Mouse (Mus musculus): Measurements from ENCODE around the gene Sertad4. TPM values are rescaled to one million over a fixed set of nuclear protein-coding genes. Genes with fewer than 3 reads are reported as not detected.

Sertad4 gene
- polyA plus RNA-seq, 1 experiment from 2014 or later, result 24.5 TPM

DNA sequence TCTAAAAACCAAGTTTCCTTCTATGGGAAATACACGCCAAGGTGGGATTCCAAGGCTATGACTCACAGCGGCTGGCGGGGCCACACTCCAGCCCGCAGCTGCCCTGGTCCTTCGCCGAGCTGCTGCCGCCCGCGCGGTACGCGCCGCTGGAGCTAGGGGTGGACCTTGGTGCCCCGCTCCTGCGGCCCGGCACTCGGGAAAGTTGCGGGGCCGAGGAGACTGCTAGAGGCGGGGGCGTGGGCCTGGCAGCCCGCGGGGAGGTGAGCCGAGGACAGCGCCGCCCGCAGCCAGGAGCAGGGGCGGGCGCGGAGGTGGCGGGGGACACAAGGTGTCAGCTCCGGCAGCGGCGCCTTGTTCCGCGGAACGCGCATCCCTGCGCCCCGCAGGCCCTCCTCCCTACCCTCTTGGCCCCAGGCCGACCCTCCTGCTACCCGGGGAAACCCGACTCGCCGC lies 711 bp downstream of the Sertad4 start:
- no peaks in the 10 kb centered on the region for H3K36me3 ChIP-seq (ENCODE audit: control insufficient read depth, insufficient read depth, low read length)
- ATAC-seq (ENCODE audit: low read depth), result peak; percentile 57
- no peaks in the 10 kb centered on the region for H3K9me3 ChIP-seq (ENCODE audit: control insufficient read depth, low read length)
- H3K27ac ChIP-seq (ENCODE audit: low read depth, low read length), result peak overlapping the region; percentile 98
- peak overlapping the region; percentile 89 for H3K4me3 ChIP-seq (ENCODE audit: low read depth, low read length)
- peaks cover 37% of the 10 kb centered on the region for H3K4me1 ChIP-seq (ENCODE audit: control insufficient read depth, insufficient read depth, low read length)
- peak overlapping the region; percentile 80 for H3K4me2 ChIP-seq (ENCODE audit: low read depth, low read length)
- under 1% methylated on average over 25 of the region's 45 CpGs for WGBS
- peak overlapping the region; percentile 95 for H3K9ac ChIP-seq (replicated peaks; ENCODE audit: low read depth, low read length)
- peaks cover 5% of the 10 kb centered on the region; the same call in 1 of the 2 replicates for H3K27me3 ChIP-seq (ENCODE audit: control insufficient read depth, insufficient read depth, low read length)

DNA sequence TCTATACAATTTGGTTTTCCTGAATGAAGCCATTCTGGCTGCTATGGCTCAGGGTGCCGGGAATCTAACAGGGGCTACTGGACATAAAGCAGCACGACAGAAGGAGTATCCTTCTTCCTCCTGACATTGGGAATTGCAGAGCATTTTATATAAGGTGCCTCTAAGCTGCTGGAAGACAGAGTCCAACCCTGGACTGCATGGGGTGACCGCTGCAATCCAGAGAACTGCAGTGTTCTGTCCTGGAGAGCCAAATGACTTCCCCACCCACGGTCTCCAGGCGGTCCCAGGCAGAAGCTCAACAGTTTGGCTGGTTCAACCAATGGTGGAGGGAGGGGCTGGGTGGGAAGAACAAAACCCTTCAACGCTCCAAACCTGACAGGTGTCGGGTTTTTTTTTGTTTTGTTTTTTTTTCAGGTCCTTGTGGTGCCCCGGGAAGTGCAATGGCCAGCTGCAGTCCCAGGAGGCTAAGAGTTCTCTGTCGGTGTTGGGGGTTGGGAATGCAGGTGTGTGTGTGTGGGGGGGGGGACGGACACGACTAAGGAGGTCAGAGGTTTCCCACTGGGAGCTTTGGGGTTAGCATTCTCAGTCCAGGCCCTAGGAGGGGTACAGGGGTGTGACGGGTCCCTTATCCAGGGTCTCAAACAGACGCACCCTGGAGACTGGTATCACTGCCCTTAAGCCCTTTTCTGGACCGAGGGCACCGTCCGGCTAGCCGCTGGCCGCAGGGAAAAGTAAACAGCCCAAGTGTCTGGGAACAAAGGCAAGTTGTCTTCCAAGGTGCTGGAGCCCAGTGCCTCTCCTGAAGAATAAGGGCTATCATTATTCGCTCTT lies 1.4 kb downstream of the Sertad4 start:
- 1% methylated on average over 19 of the region's 19 CpGs for WGBS
- peak overlapping the region; percentile 98 for H3K27ac ChIP-seq (ENCODE audit: low read depth, low read length)
- no peaks in the 10 kb centered on the region for H3K9me3 ChIP-seq (ENCODE audit: control insufficient read depth, low read length)
- H3K27me3 ChIP-seq (ENCODE audit: control insufficient read depth, insufficient read depth, low read length), result peaks cover 5% of the 10 kb centered on the region; the same call in 1 of the 2 replicates
- peaks cover 37% of the 10 kb centered on the region for H3K4me1 ChIP-seq (ENCODE audit: control insufficient read depth, insufficient read depth, low read length)
- peak overlapping the region; percentile 89 for H3K4me3 ChIP-seq (ENCODE audit: low read depth, low read length)
- ATAC-seq (ENCODE audit: low read depth), result no peak
- peak overlapping the region; percentile 80 for H3K4me2 ChIP-seq (ENCODE audit: low read depth, low read length)
- peak overlapping the region; percentile 95 for H3K9ac ChIP-seq (replicated peaks; ENCODE audit: low read depth, low read length)
- H3K36me3 ChIP-seq (ENCODE audit: control insufficient read depth, insufficient read depth, low read length), result peaks cover 6% of the 10 kb centered on the region; the same call in 1 of the 2 replicates

DNA sequence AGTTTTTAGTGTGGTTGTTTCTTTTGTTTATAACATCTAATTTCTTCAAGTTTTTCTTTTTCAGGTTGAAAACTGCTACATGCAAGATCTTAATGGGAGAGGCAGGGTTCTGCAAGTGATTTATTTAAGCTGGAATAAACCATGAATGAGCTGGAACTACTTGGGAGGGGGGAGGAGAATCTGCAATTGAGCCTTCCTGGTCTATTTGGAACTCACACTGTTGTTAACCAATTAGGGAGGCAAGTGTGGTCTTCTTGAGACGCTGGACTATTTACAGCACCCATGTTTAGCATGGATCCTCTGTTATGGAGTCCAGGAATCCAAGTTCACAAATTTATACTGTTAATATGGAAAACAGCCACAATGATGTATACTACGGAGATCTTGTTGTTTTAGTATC lies 2.1 kb downstream of the Sertad4 start:
- H3K4me3 ChIP-seq (ENCODE audit: low read depth, low read length), result peak overlapping the region; percentile 89
- no peaks in the 10 kb centered on the region for H3K9me3 ChIP-seq (ENCODE audit: control insufficient read depth, low read length)
- ATAC-seq (ENCODE audit: low read depth), result no peak
- H3K9ac ChIP-seq (replicated peaks; ENCODE audit: low read depth, low read length), result no peak overlapping the region
- H3K27ac ChIP-seq (ENCODE audit: low read depth, low read length), result no peak overlapping the region
- H3K36me3 ChIP-seq (ENCODE audit: control insufficient read depth, insufficient read depth, low read length), result peaks cover 8% of the 10 kb centered on the region; the same call in 1 of the 2 replicates
- WGBS, result 40% methylated on average over 2 of the region's 2 CpGs
- H3K27me3 ChIP-seq (ENCODE audit: control insufficient read depth, insufficient read depth, low read length), result peaks cover 5% of the 10 kb centered on the region; the same call in 1 of the 2 replicates
- peak overlapping the region; percentile 80 for H3K4me2 ChIP-seq (ENCODE audit: low read depth, low read length)
- H3K4me1 ChIP-seq (ENCODE audit: control insufficient read depth, insufficient read depth, low read length), result peaks cover 37% of the 10 kb centered on the region

DNA sequence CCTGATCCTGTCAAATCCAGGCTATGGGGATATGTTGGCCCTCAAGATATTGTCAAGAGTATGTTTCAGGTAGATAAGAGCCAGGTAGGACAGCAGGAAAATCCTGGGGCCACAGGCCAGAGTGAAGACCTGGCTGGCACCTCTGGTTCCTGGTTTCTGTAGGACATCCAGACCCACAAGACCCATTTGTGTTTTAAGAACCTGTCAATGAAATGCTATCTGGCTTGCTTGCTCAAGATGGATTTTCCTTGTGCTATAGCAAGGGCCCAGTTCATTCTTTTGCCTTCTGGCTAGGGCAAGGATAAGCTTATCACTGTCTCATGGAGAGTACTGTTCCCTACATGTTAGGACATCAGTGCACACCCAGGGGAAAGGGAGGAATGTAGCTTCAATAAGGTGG lies 3.5 kb downstream of the Sertad4 start:
- ATAC-seq (ENCODE audit: low read depth), result no peak
- Histone ChIP-seq H3K27me3 (ENCODE audit: control insufficient read depth, insufficient read depth, low read length) (peaks cover 5% of the 10 kb centered on the region; the same call in 1 of the 2 replicates), H3K27ac (ENCODE audit: low read depth, low read length) (peak overlapping the region; percentile 64; the same call in 1 of the 2 replicates), H3K36me3 (ENCODE audit: control insufficient read depth, insufficient read depth, low read length) (peaks cover 15% of the 10 kb centered on the region; the same call in 1 of the 2 replicates), H3K4me3 (ENCODE audit: low read depth, low read length) (peak overlapping the region; percentile 5; the same call in 1 of the 2 replicates), H3K9me3 (ENCODE audit: control insufficient read depth, low read length) (no peaks in the 10 kb centered on the region), H3K9ac (replicated peaks; ENCODE audit: low read depth, low read length) (peak overlapping the region; percentile 22; the same call in 1 of the 2 replicates), H3K4me2 (ENCODE audit: low read depth, low read length) (peak overlapping the region; percentile 80), H3K4me1 (ENCODE audit: control insufficient read depth, insufficient read depth, low read length) (peaks cover 33% of the 10 kb centered on the region)

DNA sequence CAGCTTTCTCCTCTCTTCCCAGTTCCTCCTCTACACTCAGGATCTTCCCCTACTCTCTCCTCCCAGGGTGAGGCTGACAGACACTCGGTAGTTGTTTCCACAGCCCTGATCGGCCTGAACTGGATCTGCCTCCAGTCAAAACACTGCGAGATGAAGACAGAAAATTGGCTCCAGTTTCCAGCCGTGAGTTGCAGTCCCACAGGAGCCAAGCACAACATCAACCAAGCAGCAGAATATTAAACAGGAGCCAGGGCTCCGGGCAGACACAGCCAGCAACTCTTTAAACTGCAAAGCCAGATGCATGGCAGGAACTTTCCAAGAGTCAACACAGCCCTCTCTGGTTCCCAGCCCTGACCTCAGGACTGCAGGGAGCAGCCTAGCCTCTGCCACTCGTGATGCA lies 3.9 kb downstream of the Sertad4 start:
- ATAC-seq (ENCODE audit: low read depth), result peak; percentile 12; the same call in 1 of the 2 replicates
- Histone ChIP-seq H3K9ac (replicated peaks; ENCODE audit: low read depth, low read length) (peak overlapping the region; percentile 22; the same call in 1 of the 2 replicates), H3K9me3 (ENCODE audit: control insufficient read depth, low read length) (no peaks in the 10 kb centered on the region), H3K27ac (ENCODE audit: low read depth, low read length) (peak overlapping the region; percentile 64), H3K36me3 (ENCODE audit: control insufficient read depth, insufficient read depth, low read length) (peaks cover 19% of the 10 kb centered on the region; the same call in 1 of the 2 replicates), H3K4me1 (ENCODE audit: control insufficient read depth, insufficient read depth, low read length) (peaks cover 33% of the 10 kb centered on the region), H3K4me3 (ENCODE audit: low read depth, low read length) (peak overlapping the region; percentile 5; the same call in 1 of the 2 replicates), H3K27me3 (ENCODE audit: control insufficient read depth, insufficient read depth, low read length) (peaks cover 5% of the 10 kb centered on the region; the same call in 1 of the 2 replicates), H3K4me2 (ENCODE audit: low read depth, low read length) (peak overlapping the region; percentile 80)
- 7% methylated on average over 6 of the region's 6 CpGs for WGBS

DNA sequence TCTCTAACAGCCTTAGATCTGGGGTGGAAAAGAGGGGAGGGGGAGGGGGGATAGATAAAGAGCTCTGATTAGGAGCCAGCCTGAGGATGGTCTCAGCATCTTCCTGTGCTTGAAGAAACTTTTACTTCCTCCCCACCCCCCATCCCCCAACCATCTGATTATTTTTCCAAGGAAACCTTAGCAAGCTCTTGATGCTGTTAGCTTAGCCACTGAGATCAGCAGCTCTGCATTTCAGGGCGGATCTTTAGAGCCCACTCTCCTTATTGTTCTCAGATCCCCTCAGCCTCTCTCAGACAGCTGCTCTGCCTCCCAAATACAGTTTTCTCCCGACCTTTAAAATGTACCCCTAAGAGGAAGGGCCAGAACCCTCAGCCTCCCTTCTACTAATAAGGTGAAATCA lies 4.4 kb downstream of the Sertad4 start:
- Histone ChIP-seq H3K27me3 (ENCODE audit: control insufficient read depth, insufficient read depth, low read length) (peaks cover 5% of the 10 kb centered on the region; the same call in 1 of the 2 replicates), H3K36me3 (ENCODE audit: control insufficient read depth, insufficient read depth, low read length) (peaks cover 20% of the 10 kb centered on the region; the same call in 1 of the 2 replicates), H3K9me3 (ENCODE audit: control insufficient read depth, low read length) (no peaks in the 10 kb centered on the region), H3K9ac (replicated peaks; ENCODE audit: low read depth, low read length) (peak overlapping the region; percentile 22; the same call in 1 of the 2 replicates), H3K4me3 (ENCODE audit: low read depth, low read length) (0 out of 2 replicates have a peak overlapping the region, but pooled peaks have one; percentile 5), H3K4me2 (ENCODE audit: low read depth, low read length) (peak overlapping the region; percentile 80), H3K27ac (ENCODE audit: low read depth, low read length) (peak overlapping the region; percentile 64), H3K4me1 (ENCODE audit: control insufficient read depth, insufficient read depth, low read length) (peaks cover 33% of the 10 kb centered on the region)
- 2% methylated on average over 2 of the region's 2 CpGs for WGBS
- ATAC-seq (ENCODE audit: low read depth), result no peak

DNA sequence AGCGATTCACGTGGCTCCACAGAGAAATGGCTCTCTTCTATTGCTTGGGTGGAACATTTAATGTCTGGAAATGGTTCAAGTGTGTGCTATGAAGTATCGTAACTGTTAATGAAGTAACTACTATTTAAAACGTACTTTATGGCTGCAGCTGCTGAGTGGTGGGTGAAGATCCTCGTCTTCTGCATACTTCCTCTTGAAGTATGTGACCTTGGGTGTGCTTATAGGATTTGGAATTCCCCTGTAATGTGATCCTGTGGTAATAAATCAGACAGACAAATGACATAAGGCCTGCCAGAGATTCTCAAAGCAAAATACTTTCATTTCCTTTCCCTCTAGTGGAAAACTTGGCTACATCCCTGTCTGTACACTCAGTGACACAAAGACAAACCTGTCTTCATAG lies 5.9 kb downstream of the Sertad4 start:
- no peaks in the 10 kb centered on the region for H3K9me3 ChIP-seq (ENCODE audit: control insufficient read depth, low read length)
- no peak overlapping the region for H3K27ac ChIP-seq (ENCODE audit: low read depth, low read length)
- H3K4me3 ChIP-seq (ENCODE audit: low read depth, low read length), result no peak overlapping the region
- peaks cover 33% of the 10 kb centered on the region for H3K4me1 ChIP-seq (ENCODE audit: control insufficient read depth, insufficient read depth, low read length)
- peaks cover 24% of the 10 kb centered on the region; the same call in 1 of the 2 replicates for H3K36me3 ChIP-seq (ENCODE audit: control insufficient read depth, insufficient read depth, low read length)
- H3K4me2 ChIP-seq (ENCODE audit: low read depth, low read length), result no peak overlapping the region
- ATAC-seq (ENCODE audit: low read depth), result no peak
- H3K27me3 ChIP-seq (ENCODE audit: control insufficient read depth, insufficient read depth, low read length), result no peaks in the 10 kb centered on the region
- 64% methylated on average over 5 of the region's 5 CpGs for WGBS
- H3K9ac ChIP-seq (replicated peaks; ENCODE audit: low read depth, low read length), result no peak overlapping the region

DNA sequence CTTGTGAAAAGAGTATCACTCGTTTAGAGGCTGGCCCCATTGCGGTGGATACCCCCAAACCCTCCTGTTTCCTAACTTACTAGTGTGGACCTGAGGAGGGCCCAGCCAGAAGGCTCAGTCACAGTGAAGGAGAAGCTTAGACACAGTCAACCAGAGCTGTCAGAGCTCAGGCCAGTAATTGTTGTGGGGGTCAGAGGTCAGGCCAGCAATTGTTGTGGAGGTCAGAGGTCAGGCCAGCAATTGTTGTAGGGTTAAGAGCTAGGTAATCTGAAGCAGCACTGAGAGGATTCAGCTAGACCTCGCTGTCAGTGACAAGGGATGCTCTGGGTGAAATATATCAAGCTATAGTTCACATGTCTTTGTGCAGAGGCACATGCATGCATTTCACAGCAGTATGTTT lies 8.3 kb downstream of the Sertad4 start:
- Histone ChIP-seq H3K4me2 (ENCODE audit: low read depth, low read length) (no peak overlapping the region), H3K4me3 (ENCODE audit: low read depth, low read length) (no peak overlapping the region), H3K4me1 (ENCODE audit: control insufficient read depth, insufficient read depth, low read length) (peaks cover 17% of the 10 kb centered on the region), H3K9ac (replicated peaks; ENCODE audit: low read depth, low read length) (no peak overlapping the region), H3K27me3 (ENCODE audit: control insufficient read depth, insufficient read depth, low read length) (no peaks in the 10 kb centered on the region), H3K9me3 (ENCODE audit: control insufficient read depth, low read length) (no peaks in the 10 kb centered on the region), H3K36me3 (ENCODE audit: control insufficient read depth, insufficient read depth, low read length) (peaks cover 24% of the 10 kb centered on the region; the same call in 1 of the 2 replicates), H3K27ac (ENCODE audit: low read depth, low read length) (no peak overlapping the region)
- 41% methylated on average over 3 of the region's 3 CpGs for WGBS
- ATAC-seq (ENCODE audit: low read depth), result no peak
